Mouse (Mus musculus) gastrocnemius, adult 8-10 months (tissue): ENCODE measurements around the gene Esrrg. TPM values are rescaled to one million over a fixed set of nuclear protein-coding genes. Genes with fewer than 3 reads are reported as not detected.

ENCODE experiments used
- DNase-seq, 2 experiments: peaks; one replicate each; pipeline ENCODE4 v3.0.0; 2022; ENCODE audit warnings: low spot score in 2 of 2
- total RNA-seq, 4 experiments: library from RNA; stranded (reverse); gene quantifications; 2 replicates each; pipeline ENCODE4 v1.2.4; 2022

The Esrrg gene
- total RNA-seq, 4 experiments from 2014 or later: 15.2 to 29.3 (median 24.2) TPM

- DNase-seq: no peak
Observed at GRCm38 (mm10) chr1:188060493-188060892, 451.9 kb downstream of the Esrrg start.

GRCm38 (mm10) chr1:188068833-188069232, 460.2 kb downstream of the Esrrg start:
- no peak for DNase-seq

- DNase-seq: no peak
Observed at GRCm38 (mm10) chr1:188069849-188070248, 461.3 kb downstream of the Esrrg start.

DNA sequence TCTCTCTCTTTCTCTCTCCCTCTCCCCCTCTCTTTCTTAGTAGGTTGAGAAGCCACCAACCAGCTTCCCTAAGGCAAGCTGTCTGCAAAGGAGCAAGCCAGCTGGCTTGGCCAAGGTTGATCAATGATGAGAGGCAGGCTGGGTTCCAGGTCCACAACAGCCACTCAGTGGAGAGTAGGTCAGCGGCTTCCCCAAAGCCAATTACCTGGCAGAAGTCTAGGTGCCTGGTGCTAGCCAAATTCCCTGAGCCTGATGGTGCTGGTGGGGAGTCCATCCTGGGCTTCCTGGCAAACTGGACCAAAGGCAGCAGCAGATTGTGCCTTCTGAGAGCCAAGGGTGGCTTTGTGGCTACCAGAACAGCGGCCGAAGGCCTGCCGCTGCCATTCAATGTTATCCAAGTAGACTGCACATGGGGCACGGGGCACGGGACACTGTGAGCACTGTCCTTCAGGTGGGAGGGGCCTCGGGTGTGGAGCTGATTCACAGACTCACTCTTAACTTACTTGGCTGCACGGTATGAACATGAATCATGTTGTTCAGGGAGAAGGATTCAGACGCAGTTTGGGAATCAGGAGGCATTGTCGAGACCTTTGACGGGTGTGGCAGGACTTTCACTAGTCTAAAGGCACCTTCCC, 469.1 kb downstream of the Esrrg start:
- no peak for DNase-seq

- no peak for DNase-seq
Observed at GRCm38 (mm10) chr1:188080261-188080875, 471.8 kb downstream of the Esrrg start.

- DNase-seq: no peak
Observed at GRCm38 (mm10) chr1:188082665-188083640, 474.4 kb downstream of the Esrrg start.

DNA sequence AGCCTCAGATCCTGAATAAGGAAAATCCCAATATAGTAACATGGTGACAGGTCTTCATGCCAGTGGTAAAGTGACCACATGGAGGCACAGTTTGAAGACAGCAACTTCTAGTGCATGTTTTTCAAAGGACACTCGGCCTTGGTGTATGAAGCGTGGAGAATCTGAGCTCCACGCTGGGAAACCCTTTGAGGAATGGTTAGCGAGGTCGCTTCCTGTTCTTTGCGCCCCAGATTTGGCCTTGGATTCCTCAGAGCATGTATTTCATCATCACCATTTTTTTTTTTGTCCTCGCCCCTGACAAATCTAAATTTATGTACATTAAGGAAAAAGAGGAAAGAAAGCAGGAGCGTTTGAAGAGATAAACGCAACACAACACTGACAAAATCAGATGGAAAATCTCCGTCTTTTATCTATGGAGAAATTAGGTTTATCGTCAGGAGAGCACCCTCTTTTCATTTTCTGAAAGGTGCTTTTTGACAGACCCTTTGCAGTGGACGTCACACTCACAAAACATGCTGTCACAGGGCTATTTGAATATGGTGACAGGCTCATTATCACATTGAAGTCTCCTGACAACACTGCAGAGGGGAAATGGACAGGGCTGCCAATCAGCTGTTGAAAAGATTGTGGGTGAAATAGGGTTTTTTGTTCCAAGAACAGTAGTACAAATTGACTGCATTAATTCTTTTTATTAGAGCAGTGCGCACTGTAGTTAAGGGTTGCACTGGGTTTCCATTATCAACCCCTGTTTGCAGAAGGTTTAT, 476.7 kb downstream of the Esrrg start:
- no peak for DNase-seq

GRCm38 (mm10) chr1:188093724-188094123, 485.1 kb downstream of the Esrrg start:
- no peak for DNase-seq

DNA sequence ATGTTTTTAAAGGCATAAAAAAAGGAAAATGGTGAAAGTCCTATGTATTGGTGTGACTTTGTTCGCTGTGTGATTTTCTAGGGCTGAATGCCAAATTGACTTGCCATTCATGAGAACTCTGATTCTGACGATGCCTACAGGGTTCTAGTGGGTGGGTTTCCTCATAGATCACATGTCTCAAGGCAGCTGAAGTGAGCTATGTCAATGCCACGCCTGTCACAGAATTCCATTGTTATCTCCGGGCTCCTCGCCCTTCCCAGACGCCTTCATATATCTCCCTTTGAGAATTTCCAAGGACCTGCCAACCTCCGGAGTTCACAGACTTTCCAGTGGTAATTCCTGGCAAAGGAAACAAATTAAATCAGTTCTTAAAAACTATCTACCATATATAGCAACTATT, 493.2 kb downstream of the Esrrg start:
- DNase-seq: no peak

DNA sequence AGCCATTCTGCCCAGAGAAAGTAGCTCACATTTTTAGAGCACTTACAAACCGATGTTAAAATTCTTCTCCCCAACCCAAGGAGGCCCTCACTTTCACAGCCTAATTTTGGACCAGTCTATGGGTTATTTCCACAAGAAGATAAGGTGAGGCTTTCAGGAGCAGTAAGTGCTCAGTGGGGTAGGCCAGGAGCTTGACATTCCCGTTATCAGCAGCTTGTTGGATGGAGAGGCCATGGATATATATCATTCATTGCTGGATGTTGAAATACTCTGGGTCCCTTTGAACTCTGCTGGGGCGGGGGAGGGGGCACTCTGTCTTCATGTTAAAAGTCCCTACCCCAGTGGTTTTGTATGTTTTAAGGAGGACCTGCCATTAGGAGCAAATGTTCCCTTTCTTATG, 494.6 kb downstream of the Esrrg start:
- DNase-seq: no peak

- no peak for DNase-seq
Observed at GRCm38 (mm10) chr1:188105516-188105915, 496.9 kb downstream of the Esrrg start.

DNA sequence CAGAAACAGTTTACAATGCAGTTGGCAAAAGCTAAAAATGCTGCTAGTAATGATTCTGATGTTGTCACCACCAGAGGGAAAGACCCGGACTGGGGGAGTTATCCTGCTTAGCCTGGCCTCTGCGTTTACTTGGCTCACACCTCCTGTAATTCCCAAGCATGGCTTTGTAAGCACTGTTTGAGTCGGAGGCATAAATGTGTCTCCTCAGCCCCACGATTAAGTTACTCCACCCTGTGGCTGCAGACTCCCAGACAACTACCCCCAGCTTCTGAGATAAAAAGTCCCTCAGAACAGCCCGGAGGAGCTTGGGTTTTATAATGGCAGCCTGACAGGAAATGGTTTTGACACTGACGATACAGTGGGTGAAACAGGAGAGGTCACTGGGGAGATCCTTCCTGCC, 499.4 kb downstream of the Esrrg start:
- peak in 1 of 2 experiments; percentile 3 for DNase-seq

DNA sequence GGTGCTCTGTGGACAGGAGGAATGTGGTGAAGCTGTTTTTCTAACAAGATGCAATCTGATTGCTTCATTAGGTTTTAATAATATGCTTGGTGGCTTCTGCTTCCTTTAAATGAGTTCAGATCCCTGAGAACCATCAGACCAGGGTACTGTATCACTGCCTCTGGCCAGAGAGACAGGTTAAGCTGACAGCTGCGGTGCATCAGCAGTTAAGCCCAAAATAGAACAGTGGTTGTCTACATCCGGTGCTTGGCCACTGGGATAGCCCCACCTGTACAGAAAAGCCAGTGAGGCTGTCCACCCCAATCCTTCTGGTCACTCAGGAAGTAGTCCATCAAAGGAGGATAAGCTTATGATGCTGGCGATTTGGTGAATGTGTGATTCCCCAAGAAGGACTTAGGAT, 503.0 kb downstream of the Esrrg start:
- no peak for DNase-seq

DNA sequence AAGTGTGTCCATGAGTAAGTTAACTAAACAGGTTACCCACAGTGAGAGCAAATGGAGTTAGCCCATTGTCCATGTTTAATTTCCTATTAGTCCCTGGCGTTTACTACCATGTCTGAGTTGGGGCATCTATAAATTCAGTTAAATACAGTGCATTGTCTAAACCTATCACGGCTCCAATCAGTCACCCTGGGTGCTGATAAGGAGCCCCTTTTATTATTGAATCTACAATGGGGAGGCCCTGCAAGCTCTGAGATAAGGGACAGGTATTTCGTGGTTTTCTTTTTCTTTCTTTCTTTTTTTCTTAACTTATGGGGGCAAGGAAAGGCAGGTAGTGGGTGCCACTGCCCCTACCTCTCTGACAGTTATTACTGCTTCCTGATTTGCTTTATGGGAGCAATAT, 504.6 kb downstream of the Esrrg start:
- no peak for DNase-seq

- peak; percentile 20 to 54 for DNase-seq
Observed at GRCm38 (mm10) chr1:188118125-188118524, 509.5 kb downstream of the Esrrg start.

DNA sequence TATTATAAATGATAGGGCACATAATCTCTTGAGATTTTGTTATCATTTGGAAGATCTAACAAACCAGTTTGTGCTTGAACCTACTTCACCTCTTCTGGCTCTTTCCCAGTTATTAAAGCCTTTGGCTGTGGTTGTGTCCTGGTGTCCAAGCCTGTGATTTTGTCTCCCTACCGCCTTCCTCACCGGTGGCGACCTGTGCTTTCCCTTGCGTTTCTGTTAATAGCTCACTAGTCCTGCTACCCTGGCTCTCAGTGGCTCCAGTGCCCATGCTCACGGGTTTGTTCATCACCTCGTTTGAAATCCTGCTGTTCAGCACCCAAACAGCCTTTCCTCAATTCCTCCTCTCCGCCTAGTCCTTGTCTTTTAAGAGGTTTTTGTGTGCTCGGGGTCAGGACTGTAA, 511.2 kb downstream of the Esrrg start:
- DNase-seq: no peak

GRCm38 (mm10) chr1:188125521-188126021, 517.0 kb downstream of the Esrrg start:
- no peak for DNase-seq

DNA sequence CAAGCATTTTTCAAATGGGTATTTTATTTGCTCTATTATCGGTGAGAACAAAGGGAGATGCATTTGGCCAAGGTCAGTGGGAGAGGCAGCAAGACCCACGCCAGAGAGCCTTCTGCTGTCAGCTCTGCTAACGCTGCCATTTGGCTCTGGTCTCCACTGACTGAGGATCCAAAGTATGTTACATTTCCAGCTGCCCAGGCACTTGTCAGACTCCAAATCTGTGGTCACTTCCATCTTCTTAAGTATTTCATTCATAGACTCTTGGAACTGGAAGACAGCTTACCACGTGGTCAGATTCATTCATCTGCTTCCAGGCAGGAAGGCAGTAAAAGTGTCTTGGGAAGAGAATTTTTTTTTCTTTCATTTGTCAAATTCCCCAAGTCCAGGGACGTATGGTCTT, 527.5 kb downstream of the Esrrg start:
- DNase-seq: no peak

- no peak for DNase-seq
Observed at GRCm38 (mm10) chr1:188139473-188139872, 530.9 kb downstream of the Esrrg start.

GRCm38 (mm10) chr1:188140221-188140620, 531.6 kb downstream of the Esrrg start:
- DNase-seq: no peak
